Mouse (Mus musculus) gastrocnemius, adult 8-10 months (tissue): ENCODE results near the gene Krt13. TPM values are rescaled to one million over a fixed set of nuclear protein-coding genes. Genes with fewer than 3 reads are reported as not detected.

Experiments
- DNase-seq, 2 experiments: peaks; one replicate each; pipeline ENCODE4 v3.0.0; 2022; ENCODE audit warnings: low spot score in 2 of 2
- total RNA-seq, 4 experiments: library from RNA; stranded (reverse); gene quantifications; 2 replicates each; pipeline ENCODE4 v1.2.4; 2022

Gene Krt13
- total RNA-seq, 4 experiments from 2014 or later, result not detected

DNA sequence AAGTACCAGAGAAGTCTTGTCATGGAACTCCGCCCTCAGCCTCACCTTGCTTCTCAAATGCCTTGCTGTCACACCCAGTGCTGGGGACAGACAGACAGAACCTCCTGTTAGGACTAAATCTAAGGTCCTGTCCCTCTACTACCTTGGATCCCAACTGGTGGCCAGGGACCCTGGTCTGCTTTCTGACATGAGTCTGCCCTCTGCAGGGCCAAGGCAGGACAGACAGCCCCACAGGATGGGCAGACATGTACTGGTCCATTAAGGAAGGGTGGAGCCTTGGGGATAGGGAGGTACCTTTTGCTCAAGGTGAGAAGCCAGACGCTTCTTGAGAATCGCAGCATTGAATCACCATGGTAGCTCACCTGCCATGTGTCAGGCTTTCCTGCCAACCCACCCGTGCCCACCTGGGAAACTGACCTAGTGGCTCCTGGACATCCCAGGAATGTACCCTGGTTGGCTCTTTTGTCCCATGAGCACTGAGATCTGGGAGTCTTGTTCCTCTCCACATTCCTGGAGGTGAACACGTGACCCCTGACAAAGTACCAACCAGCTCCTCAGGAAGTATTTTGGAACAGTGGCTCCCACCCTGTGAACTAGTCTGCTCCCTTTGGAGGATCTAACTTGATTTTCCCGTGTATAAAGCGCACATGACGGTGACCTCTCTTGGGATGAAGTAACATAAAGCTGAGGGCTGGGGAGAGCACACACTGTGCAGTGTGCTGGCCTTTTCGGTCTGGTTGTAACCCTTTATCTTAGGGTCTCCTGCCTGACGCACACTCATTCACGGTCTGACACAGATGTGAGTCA lies 8.2 kb downstream of the Krt13 start:
- DNase-seq, result no peak

DNA sequence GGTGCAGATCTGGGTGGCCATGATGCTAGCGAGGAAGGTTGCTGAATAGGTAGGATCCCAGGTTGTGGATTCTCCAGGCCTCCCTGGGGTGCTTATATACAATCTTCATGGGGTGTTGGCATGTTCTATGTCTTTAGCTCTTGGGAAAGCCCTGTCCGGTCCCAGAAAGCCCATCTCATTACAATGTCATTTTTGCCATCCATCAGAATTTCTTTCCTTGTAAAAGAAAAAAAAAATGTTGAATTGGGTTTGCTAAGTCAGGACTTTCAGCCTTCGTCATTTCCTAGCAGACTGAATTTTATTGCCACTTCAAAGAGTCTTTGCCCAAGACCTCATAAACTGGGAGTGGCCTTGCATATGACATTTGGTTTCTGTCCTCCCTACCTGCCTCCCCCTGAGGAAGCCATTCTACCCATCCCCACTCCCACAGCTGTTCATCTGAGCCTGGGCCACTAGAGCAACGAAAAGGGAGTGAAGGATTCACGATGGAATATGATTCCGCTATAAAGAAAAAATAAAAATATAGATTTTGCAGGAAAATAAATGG lies 15.7 kb downstream of the Krt13 start, which contains the start of gene Krt36:
Gene Krt36, minus strand, starts transcription at position 51 of the 547 bp plus-strand sequence.
- DNase-seq, result no peak

GRCm38 (mm10) chr11:100102693-100103429 lies 18.5 kb downstream of the Krt13 start:
- no peak for DNase-seq

GRCm38 (mm10) chr11:100100391-100100790 lies 21.0 kb downstream of the Krt13 start:
- no peak for DNase-seq

GRCm38 (mm10) chr11:100097819-100098218 lies 23.5 kb downstream of the Krt13 start:
- no peak for DNase-seq

DNA sequence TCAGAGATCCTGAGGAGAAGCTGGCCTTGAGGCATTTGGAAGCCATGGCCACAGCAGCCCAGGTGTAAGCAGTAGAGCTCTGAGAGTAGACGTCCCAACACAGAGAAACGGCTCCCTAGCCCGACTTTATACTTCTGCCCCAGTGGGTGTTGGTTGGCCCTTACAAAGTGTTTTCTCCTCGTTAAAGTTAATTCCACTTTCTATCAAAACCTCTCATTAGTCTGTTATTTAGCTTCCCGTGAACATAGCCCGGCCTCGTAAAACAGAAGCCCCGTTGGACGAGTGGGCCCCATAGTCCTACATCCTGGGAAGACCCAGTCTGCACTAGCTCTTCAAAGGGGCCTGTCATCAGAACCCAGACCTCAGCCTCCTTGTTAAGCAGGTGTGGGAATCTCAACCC lies 25.2 kb downstream of the Krt13 start, which contains the start of gene Krt35:
Gene Krt35, minus strand, starts transcription at position 101 of the 400 bp plus-strand sequence.
- DNase-seq, result no peak

DNA sequence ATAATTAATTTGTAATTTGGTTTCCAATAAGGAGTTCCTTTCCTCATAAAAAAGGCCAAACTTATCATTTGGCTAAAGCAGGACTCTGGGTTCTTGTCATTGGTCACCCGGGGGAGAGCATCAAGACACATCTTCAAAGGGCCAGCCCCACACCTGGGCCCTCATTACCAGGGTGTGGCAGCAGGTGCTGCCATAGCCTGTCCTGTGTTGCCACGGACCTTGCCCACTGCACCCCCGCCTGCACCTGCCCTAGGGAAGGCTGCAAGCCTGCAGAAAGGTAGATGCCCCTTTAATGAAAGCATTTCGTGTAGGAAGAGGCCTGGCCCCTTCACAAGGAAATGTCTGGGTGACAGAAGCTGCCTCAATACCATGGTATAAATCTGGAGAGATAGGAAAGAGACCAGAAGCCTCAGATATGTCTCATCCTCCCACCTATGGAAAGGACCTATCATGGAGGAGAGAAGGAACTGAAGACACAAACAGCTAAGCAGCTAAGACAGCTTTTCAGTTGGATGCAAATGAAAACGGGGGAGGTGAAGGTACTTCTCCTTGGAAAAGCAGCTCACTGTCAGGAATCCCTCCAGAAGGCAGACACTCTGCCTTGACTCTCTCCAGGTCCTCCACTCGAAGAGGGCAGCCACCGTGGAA lies 32.9 kb downstream of the Krt13 start:
- no peak for DNase-seq

GRCm38 (mm10) chr11:100087861-100088260 lies 33.5 kb downstream of the Krt13 start, which contains the start of gene Krt32:
Gene Krt32 (minus strand): TSS chr11:100088226.
- no peak for DNase-seq

DNA sequence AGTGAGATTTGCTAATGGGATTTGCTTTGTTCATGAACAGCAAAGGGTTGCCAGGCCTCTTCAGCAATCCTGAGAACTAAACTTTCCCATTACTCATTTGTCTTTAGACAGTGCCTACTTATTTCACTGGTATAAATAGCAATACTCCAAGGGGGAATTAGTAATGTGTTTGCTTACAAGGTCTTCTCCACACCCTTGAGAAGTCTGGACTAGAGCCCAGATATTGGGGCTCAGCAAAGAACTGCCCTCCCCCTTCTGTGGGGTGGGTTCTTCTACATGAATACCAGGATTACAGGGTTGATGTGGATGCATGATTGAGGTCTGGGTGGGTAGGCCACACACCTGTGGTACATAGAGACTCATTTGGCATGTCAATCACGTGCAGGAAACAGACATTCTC lies 47.5 kb downstream of the Krt13 start:
- no peak for DNase-seq

Other genes starting within 250 kb of the Krt13 start
- gene Krtap9-1, start 248.2 kb downstream of the Krt13 start, total RNA-seq, result not detected
- gene Gm11567, start 242.4 kb downstream of the Krt13 start, total RNA-seq, result not detected
- not detected for gene Krtap31-1, start 213.6 kb downstream of the Krt13 start, total RNA-seq
- gene Gm11565, start 206.8 kb downstream of the Krt13 start, total RNA-seq, result not detected
- not detected for gene Krtap31-2, start 185.3 kb downstream of the Krt13 start, total RNA-seq
- not detected for gene Krtap9-5, start 173.1 kb downstream of the Krt13 start, total RNA-seq
- not detected for gene Krtap29-1, start 142.5 kb downstream of the Krt13 start, total RNA-seq
- not detected for gene Krtap16-1, start 135.0 kb downstream of the Krt13 start, total RNA-seq
- gene Krtap17-1, start 127.6 kb downstream of the Krt13 start, total RNA-seq, result not detected
- gene Krt33a, start 105.4 kb downstream of the Krt13 start, total RNA-seq, result not detected
- not detected for gene Krt33b, start 91.7 kb downstream of the Krt13 start, total RNA-seq
- not detected for gene Krt34, start 80.0 kb downstream of the Krt13 start, total RNA-seq
- not detected for gene Krt31, start 71.0 kb downstream of the Krt13 start, total RNA-seq
- not detected for gene Krt32, start 33.3 kb downstream of the Krt13 start, total RNA-seq
- not detected for gene Krt35, start 25.3 kb downstream of the Krt13 start, total RNA-seq
- not detected for gene Krt36, start 15.9 kb downstream of the Krt13 start, total RNA-seq
- gene Krt15, start 14.4 kb upstream of the Krt13 start, total RNA-seq, result not detected
- gene Krt19, start 27.1 kb upstream of the Krt13 start, total RNA-seq, result 1 to 10 TPM in 1 of 4 experiments, under 1 TPM in 1, not detected in 2; 0.35 to 1.1 TPM
- not detected for gene Krt9, start 71.7 kb upstream of the Krt13 start, total RNA-seq
- not detected for gene Krt14, start 86.0 kb upstream of the Krt13 start, total RNA-seq
- gene Krt16, start 127.3 kb upstream of the Krt13 start, total RNA-seq, result not detected
- gene Krt17, start 139.5 kb upstream of the Krt13 start, total RNA-seq, result not detected
- not detected for gene Krt42, start 148.3 kb upstream of the Krt13 start, total RNA-seq
- 1,000 to 10,000 TPM; 1,612 to 1,857 (median 1,692) TPM for gene Eif1, start 198.3 kb upstream of the Krt13 start, total RNA-seq
- not detected for gene Gast, start 212.8 kb upstream of the Krt13 start, total RNA-seq
- under 1 TPM in 2 of 4 experiments, not detected in 2; 0.16 TPM for gene Hap1, start 234.6 kb upstream of the Krt13 start, total RNA-seq